Mouse (Mus musculus) cerebellum, adult 11 months (tissue): ENCODE data around the gene Prdm2.

Experiments
- DNase-seq: peaks from one replicate; pipeline ENCODE4 v3.0.0; 2022

Gene Prdm2

DNA sequence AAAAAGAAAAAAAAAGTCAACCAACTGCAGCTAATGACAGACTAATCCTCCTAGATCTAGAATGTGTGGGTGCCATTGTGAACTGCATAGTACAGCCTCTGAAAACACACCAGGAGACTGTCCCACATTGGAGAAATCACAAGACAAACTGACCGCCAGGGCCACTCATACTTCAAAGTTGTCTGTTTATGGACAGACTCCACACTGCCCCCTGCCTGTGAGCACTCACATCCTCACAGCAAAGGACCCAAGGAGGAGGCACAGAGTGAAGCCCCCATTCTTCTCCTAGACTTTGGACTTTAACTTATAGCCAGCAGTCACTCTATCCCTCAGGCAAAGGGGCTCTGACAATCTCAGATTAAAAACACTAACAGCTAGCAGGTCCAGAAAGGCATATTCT lies 61.5 kb downstream of the Prdm2 start:
- DNase-seq: no peak

DNA sequence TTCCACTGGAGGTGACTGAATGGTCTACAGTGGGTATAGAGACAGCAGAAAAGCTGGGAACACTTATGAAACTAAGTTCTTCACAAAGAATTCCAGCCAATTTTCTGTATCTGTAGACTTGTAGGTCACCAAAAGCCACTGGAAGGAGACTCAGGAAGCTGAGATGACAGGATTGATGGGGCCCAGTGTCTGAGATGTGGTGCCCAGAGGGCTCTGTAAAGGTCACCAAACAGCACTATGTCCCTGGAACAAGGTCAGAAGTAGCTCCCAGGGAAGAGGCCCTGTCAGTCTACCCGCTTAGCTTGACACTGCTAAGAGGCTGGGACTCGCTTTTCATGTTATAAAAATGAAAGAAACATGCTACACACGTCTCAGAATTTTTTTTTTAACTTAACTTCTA lies 65.1 kb downstream of the Prdm2 start:
- no peak for DNase-seq

DNA sequence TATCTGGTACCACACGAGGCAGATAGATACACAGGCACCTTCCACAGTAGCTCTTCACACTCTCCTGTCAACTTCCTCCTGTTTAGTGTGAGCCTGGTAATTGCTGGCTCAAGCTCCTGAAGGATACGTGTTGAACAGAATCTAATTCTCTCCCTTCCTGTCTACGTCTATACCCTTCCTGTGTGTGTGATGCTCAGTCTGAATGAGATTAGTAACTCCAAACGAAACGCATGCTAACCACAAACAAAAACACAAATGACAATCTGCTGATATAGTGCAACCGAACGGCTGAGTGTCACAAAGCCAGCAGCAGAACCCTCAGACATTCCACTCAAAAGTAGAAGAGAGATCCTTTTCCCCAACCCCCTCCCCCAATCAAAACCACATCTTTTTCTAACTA lies 69.2 kb downstream of the Prdm2 start:
- DNase-seq: no peak

DNA sequence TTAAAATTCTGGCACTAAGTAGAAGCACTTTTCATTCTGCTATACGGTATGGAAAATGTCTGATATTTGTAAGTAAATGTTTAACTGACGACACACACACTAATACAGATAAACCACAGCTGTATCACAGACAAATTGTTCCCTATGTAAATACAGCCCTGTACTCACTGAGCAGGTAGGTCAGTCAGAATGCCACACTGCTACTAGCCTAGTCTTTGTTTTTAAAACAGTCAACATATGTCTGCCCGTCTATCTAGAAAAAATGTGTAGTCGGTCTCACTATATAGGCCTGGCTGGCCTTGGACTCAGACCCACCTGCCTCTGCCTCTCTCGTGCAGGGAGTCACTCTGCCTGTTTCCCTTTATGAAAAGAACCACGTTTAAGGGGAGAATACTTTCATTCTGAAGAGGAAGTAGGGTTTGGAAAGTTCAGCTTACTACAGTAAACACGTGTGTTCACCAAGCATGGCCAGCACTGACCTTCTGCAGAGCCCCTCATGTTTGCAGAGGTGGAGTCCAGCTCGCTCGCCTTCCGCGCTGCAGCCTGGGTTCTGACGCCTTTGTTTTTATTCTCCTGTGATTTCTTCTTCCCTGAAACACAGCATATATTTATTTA lies 71.0 kb downstream of the Prdm2 start:
- no peak for DNase-seq

DNA sequence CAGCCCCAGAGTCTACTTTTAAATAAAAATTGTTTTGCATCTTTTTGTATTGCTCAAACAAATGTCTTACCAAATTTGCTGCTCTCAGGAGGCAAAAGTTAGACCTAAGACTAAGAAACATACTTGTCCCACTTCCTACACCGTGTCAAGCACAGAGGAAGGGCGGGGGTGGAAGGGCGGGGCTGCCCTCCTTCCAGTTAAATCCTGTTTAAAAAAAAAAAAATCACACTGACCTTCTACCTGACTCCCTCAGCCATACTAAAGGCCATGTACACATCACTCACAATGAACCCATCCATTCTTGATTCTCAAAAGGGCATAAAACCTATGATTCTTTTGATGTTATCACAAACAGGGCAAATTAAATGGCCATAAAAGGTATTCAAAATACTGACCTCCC lies 71.9 kb downstream of the Prdm2 start:
- DNase-seq: no peak

DNA sequence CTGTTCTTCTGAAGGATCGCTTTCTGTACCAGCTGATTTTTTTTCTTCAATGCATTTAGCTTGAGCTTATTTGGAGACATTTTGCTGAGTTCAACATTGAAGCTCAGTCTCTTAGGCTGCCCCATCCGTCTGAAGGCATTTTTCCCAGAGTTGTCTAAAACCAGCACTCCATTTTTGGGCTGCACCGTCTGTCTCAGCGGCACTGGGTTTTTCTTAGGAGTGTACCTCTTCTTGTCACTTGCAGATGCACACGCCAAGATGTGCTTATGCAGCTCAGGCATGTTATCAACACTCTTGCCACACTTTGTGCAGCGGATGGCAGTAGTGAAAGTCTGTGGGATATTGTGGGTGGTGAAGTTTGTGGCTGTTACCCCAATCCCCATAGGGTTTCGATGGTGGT lies 80.4 kb downstream of the Prdm2 start:
- DNase-seq: no peak

DNA sequence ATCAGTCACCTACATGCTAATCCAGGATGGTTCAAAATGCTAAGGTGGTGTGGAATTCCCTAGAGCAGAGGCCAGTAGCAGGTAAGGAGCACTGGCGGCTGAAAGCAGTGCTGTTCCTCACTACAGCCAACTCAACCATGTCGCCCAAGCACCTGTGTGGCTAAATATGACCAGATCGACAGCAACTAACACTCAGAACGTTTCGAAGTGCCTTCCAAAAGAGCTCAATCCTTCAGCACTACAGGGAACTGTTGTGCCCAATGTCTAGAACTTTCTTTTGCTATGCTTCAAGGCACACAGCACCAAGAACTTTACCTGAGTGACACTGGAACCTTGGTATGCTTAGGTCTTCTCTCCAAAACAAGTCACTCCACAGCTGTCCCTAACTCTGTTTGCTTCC lies 82.4 kb downstream of the Prdm2 start:
- no peak for DNase-seq

DNA sequence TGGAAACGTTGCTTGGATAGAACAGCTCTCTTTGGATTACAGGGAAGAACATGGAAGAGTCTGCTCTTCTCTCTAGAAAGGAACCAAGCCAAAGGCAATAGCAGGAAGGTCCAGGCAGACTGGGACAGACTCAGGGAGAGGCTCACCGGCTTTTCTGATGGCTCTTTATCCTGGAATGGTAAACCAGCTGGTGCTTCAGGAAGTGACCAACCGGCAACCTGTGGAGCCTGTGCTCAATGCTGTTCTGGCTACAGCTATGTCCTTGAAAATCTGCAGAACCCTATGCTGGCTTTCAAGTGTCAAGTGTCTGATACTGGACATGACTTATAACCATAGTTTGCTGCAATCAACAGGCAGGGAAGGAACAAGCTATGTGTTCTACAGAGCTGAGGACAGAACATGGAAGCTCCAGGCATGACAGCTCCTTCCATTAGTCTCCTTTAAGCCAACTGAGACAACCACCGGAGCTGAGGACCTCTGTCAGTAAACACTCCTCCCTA lies 83.5 kb downstream of the Prdm2 start:
- no peak for DNase-seq

DNA sequence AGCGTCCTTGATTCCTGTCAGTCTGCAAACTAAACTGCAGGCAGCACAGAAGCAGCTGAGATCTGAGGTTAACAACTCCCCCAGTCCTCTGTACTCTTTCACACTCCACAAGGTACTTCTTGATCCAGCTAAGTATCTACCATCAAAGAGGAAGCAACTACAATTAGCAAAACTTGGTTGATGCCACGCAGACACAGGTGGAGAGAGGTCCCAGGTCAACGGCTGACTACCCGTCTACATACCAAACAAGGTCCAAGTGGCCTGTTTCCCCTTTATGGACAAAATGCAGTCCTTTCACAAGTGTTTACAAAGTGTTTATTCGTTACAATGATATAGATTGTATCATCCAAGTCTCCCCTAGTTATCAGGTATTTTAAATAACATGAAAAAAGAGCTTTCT lies 85.6 kb downstream of the Prdm2 start:
- DNase-seq: no peak

DNA sequence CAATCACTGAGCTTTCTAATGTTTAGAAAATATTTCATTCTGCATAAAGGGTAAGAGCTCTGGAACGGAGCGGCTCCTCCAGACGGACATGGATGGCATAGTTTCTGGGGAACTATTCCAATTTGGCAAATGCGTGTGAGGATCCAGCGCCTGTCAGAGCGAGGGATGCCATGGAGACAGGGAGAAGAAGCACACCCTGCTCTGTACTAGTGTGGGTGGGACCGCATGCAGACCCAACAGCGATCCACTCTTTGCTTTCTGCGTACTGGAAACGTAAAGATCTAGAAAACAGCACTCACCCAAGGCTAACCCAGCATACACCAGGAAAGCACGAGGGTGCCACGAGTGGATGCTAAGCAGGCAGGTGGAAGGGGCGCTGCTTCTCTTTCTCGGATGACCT lies 86.3 kb downstream of the Prdm2 start:
- DNase-seq: no peak

DNA sequence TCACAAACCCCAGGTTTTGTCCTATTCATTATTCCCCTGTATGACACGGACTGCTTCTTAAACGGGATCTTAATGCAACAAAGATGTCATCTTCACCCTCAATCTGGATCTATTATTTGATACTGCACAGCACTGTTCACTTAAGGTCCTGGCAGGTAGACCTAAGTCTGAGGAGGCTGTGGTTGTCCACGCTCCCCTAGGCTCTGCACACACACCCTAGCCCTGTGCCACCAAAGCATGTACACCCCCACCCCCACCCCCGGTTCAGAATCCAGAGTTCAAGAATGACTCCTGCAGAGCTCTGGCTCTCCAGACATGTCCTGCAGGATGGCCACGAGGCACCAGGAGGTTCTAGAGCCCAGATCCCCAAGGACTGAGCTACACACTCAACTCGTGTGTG lies 87.5 kb downstream of the Prdm2 start:
- DNase-seq: no peak

DNA sequence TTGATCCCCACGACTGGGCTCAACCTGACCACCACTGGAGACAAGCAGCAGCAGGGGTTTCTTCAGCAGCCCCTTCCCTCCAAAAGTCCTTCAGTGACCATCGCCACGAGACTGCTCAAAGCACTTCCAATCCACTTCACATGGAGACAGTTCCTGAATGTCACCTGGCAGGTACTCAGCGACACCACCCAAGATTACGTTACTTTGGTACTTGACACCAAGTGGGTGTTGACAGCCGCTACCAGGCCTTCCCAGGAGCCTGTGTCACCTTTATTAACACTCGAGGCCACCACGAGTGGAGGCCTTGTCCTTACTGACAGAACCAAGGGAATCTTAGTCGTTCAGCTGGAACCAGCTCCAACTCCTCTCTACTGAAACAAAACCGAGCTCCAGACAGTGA lies 89.8 kb downstream of the Prdm2 start:
- no peak for DNase-seq

DNA sequence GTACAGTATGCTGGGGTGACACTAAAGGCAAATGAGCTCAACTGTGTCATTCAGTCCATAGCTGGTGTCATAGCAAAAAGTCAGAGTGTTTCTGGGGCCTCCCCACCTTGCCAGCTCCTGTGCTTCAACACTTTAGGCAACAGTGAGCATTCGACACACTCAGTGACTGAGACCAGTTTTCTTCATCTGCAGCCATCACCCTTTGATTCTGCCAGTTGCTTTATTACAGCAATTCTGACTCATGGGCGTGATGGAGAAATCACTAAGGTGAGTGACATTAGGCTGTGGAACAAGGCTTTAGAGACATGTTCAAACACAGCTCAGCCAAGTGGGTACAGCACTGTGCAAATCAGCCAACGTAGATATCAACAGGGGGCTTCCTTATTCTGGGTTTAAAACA lies 91.6 kb downstream of the Prdm2 start:
- no peak for DNase-seq

DNA sequence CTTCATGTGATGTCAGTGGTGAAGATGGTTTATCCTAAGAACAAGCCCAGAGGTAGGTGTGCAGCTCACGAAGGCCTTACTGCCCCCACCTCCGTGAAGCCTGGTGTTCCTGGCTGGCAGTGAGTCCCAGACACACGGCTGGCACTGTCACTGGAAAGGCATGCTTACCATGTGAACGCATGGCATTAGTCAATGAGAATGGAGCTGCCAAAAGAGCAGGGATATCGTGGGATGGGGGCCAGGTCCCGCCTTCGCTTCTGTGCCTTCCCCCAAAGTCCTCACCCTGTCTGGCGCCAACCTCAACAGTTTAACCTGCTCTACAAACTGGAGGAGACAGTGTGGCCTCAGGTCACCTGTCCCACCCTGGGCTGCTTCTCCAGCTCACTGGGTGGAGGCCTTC lies 92.8 kb downstream of the Prdm2 start:
- DNase-seq: peak; percentile 38

DNA sequence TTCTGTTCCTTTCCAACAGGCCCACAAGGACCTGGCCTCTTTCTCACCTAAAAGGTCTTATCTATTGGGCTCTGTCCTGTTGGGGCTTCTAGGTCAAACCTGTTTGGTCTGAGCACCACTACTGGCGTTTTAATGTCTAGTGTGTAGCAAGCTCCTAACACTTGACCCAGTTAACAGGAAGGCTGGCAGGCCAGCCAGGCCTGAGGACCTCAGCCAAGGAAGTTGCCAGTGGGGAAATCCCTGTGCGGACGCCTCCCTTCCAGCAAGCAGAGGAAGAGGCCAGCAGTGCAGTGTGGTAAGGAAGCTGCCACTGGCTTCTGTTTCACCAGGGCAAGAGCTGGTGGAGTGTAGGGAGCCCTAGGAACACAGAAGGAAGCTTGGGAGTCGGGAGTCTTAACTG lies 94.0 kb downstream of the Prdm2 start:
- peak; percentile 43 for DNase-seq

DNA sequence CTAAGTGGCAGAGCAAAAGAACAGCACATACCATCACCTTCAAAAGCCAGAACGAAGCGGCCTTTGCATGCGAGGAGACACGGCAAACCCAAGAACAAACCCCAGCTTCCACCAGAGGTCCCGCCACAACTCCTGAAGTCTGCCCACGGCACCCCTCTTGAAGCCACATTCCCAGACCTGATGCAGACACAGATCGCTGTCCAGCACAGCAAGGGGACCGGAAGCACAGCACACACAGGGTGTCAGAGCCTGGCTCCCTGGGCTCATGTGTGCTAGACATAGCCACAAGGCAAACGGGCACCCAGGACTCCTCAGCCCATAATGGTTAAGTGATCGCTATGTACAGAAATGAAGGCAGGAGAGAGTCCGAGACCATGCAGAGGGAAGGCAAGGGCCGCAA lies 96.9 kb downstream of the Prdm2 start:
- no peak for DNase-seq

DNA sequence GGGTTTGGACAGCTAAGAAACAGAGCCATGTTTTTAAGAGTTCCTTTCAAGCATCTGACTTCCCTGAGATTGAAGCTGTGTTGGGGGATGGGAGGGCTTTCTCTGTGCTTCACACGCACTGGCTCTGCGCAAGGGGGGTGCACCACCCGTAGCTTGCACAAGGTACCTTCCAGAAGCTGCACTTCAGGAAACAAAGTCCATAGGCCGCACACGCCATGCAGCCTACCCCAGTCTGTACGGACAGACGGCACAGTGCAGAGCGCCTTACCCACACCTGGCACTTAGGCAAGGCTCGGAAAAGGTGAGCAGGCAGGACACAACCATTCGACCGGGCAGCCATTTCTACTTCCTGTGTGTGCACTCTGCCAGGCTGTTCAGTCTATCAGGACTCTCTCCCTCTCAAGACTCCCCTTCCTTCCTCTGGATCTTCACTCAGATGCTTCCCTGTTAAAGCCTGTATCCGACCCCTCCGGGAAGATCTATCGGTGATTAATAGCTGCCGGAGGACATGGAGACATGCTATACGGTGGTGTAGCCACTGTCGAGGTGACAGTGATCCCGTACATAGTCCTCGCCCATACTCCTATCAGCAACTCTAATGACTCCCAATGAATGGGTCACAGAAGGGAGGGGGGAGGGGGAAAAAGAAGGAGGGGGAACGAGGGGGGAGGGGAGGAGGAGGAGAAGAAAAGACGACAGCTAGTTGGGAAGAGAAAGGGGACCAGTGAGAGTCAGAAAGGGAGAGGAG lies 98.4 kb downstream of the Prdm2 start:
- no peak for DNase-seq

DNA sequence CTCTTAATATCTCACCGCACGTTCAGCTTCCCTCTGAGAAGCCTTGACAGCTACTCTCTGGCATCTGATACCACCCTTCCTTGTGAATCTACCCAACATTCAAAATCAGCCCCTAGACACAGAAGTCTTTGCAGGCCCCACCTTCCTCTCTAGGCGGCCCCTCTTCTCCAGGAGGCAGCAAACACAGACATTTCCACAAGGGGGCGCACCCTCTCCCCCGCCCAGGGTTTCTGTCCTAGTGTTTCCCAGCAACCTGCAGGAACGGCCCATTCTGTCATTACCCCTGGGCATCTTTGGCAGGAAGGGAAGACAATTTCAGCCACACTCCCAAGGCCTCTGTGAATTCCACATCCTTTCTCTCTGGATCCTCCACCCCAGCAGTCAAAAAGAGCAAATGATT lies 99.8 kb downstream of the Prdm2 start:
- DNase-seq: peak; percentile 51

DNA sequence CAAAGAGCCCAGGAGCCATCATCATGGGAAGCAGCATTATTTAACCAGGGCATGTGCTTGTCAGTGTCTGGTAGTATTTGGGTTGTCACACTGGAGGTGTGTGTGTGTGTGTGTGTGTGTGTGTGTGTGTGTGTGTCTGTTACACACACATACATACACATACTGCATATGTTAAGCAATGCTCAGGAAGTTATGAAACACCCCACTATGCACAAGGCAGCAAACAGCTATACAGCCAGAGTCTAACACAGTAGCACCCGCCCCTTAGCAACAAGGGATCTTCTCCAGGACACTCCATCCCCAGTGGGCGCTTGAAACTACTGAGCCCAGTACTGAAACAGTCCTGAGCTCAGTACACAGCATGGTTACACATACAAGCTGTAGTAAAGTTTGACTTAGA lies 100.4 kb downstream of the Prdm2 start:
- DNase-seq: no peak

DNA sequence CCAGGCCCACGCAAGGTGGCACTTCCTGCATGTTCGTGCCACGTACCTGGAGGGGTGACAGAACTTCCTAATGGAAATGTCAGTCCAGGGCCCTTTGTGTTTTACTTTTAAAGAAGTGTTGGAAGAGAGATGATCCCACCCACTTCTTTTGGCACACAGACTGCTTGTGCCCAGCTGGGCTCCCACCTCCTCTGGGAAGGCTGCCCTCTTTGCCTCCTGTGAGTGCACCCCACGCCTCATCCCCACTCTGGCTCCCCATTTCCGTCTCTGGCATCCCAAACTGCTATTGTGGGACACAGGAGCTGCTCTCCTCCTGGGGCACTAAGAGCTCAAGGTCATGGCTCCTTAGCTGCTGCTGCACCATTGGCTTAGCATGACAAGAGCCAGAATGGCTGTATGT lies 100.9 kb downstream of the Prdm2 start:
- DNase-seq: no peak

DNA sequence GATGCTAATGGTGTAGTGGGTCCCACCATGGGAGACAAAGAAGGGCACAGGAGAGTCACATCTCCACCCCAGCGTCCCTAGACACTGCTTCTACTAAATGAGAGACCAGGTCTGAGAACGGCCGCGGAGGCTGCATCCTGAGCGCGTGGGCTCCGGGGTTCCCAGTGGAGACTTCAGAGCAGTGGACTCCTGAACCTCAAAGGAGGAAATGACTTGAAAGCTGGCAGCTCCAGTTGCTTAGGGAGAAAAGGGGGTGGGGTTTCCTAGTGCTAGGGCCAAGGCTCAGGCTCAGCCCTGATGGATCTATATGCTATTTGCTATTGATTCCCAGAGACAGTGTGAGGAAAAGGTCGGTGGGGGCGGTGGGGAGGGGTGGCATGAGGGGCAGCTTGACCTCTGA lies 104.2 kb downstream of the Prdm2 start:
- no peak for DNase-seq

DNA sequence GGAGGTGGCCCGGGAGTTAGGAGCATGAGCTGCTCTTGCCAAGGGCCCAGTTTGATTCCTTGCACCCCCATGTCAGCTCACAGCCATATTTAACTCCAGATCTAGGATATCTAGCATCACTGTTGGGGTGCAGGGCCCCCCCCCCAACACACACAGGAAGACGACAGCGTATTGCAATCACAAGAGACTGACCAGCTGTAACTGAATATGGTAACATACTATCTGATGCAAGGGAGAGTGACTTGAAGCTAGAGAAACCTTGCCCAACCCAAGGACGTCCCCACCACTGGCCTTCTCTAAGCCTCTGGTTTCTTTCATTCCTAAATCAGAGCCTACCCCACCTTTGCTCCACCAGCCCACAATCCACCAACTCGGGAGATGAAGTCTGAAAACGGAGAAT lies 105.8 kb downstream of the Prdm2 start:
- DNase-seq: no peak

DNA sequence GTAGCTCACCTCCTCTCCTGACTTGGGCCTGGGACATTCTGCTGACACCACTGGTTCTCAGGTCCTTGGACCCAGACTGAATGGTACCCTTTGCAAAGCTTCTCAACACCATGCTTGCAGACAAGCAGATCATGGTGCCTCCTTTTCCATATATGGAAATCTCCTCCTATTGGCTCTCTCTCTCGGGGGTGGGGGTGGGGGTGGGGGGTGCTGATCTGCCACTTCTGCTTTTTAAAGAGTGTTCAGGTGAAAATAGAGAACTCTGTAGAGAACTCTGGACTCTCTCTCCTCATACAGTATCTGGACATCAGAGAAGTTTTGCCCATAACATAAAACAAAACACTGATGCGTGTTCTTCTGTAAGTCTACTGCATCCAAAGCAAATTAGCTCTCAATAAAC lies 106.2 kb downstream of the Prdm2 start:
- no peak for DNase-seq

DNA sequence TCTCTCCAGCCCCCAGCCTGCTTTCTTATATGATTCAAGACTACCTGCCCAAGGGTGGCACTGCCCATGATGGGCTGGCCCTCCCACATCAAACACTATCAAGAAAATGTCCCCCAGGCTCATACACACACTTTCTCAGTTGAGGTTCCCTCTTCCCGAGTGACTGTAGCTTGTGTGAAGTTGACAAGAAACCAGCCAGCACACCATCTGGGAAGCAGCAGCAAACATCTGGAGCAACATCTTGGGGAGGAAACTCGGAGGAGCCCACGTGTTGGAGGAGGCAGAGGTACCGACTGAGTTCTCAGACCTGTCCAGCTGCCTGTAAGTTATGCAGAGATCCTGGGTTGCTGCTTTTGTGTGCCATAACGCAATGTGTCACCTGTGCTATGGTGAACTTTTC lies 108.1 kb downstream of the Prdm2 start:
- DNase-seq: no peak

DNA sequence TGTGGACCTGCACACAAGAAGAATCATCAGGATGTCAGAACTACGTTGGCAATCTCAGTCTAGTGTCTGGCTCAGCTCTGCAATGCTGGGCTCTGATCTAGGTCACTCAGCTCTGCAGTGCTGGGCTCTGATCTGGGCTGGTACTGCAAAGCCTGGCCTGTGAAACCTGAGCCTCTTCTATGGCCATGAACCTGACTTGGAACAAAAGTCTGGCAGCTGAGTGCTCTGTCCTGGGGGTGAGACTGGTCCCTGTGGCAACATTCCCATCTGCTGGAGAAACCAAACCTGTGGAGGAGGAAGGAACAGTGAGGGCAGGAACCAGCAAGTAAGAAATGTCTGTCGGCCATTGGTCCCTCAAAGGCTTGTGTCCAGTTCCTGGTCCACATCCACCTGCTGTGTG lies 109.0 kb downstream of the Prdm2 start:
- no peak for DNase-seq
